Mouse (Mus musculus) liver, embryonic 12.5 days (tissue): ENCODE results near the gene Tmem116. TPM values are rescaled to one million over a fixed set of nuclear protein-coding genes. Genes with fewer than 3 reads are reported as not detected.

Experiments used
- polyA plus RNA-seq: library from polyadenylated mRNA; unstranded; fragments of >200 nt; fragmentation: Nextera tagmentation; extraction: Ambion mirVana; gene quantifications from 2 replicates; pipeline ENCODE4 v1.2.1, GENCODE M21; 2016

Tmem116 gene
- polyA plus RNA-seq, 1 experiment from 2014 or later: 0.64 TPM

Other genes with a start within 250 kb of the Tmem116 start
- 590 and 602 TPM in 2 replicates for gene Rpl6, start 247.4 kb upstream of the Tmem116 start, polyA plus RNA-seq
- 13.3 and 14.4 TPM in 2 replicates for gene Hectd4, start 231.7 kb upstream of the Tmem116 start, polyA plus RNA-seq
- 23.7 and 25.7 TPM in 2 replicates for gene Trafd1, start 66.3 kb upstream of the Tmem116 start, polyA plus RNA-seq
- 41.2 and 42.7 TPM in 2 replicates for gene Naa25, start 54.0 kb upstream of the Tmem116 start, polyA plus RNA-seq
- gene Erp29, start 613 bp downstream of the Tmem116 start, polyA plus RNA-seq: 103 TPM in 2 replicates
- gene Adam1b, start 51.5 kb downstream of the Tmem116 start, polyA plus RNA-seq: not detected in 2 replicates
- 0.26 and 0.54 TPM in 2 replicates for gene Adam1a, start 93.6 kb downstream of the Tmem116 start, polyA plus RNA-seq
- not detected in 2 replicates for gene Gm42878, start 93.6 kb downstream of the Tmem116 start, polyA plus RNA-seq
- 33.6 and 35.8 TPM in 2 replicates for gene Mapkapk5, start 94.0 kb downstream of the Tmem116 start, polyA plus RNA-seq
- gene Aldh2, start 141.9 kb downstream of the Tmem116 start, polyA plus RNA-seq: 143 and 146 TPM in 2 replicates
- 1.6 and 1.9 TPM in 2 replicates for gene Acad12, start 167.0 kb downstream of the Tmem116 start, polyA plus RNA-seq
- 2.5 and 2.6 TPM in 2 replicates for gene Acad10, start 208.6 kb downstream of the Tmem116 start, polyA plus RNA-seq
- gene Brap, start 208.7 kb downstream of the Tmem116 start, polyA plus RNA-seq: 35.1 and 36.6 TPM in 2 replicates